Mouse (Mus musculus): ENCODE results near the gene Orm3.

Orm3 gene

DNA sequence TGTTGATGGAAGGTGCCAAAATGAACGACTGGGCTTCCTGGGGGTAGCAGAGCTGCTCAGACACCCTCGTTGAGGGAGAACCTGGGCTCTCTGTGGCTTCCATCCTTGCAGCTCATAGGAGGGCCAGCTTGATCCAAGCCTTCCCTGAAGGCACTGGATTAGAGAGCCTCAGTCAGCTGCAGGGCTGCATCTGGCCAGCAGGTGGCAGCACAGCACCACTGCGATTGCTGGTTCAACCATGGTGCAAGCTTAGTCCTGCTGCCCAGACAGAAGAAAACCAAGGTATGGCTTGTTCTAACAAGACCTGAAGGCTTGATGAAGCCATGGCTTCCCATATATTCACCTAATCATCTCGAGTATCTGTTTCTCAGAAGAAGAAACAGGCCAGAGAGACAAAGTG lies 12.6 kb downstream of the Orm3 start:
- peak; percentile 88 for DNase-seq (ENCODE audit: extremely low spot score, low spot score)

GRCm38 (mm10) chr4:63370897-63371296 lies 14.9 kb downstream of the Orm3 start:
- DNase-seq (ENCODE audit: extremely low spot score, low spot score): no peak

DNA sequence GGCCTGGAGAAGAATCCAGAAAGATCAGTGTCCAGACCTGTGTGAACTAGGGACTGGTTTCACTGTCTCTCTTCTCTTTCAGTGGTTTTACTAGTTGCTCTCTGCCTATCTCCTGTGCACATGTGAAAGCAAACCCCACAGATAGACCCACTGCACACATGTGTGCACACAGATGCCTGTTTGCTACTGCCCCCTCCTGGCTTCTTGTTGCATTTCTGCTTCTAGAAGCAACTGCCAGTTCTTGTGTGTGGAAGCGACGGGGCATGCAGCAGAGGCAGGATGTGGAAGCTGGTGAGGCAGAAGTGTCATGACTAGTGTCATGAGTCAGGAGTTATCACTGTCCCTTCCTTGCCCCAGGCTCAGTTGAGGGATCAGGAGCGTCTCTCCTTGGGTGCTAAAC lies 15.9 kb downstream of the Orm3 start:
- peak; percentile 32 for DNase-seq (ENCODE audit: extremely low spot score, low spot score)

DNA sequence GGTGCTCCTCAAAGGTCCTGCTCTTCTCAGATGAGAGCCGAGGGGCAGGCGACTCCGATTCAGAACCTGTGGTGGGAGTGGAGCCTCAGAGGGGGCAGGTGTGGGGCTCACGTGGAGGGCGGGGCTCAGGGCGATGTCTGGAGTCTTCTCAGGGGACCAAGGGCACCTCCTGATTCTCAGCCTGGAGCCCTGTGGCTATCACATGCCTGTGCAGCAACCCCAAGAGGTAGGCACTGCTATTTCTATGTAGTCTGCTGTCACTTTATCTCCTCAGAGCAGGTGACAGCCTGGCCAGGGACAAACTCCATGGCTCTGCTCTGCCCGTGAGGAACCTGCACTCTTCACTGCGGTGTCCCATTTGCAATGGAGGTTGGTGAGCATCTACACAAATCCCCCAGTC lies 17.4 kb downstream of the Orm3 start:
- no peak for DNase-seq (ENCODE audit: extremely low spot score, low spot score)

GRCm38 (mm10) chr4:63374331-63374730 lies 18.4 kb downstream of the Orm3 start:
- DNase-seq (ENCODE audit: extremely low spot score, low spot score): no peak

- no peak for DNase-seq (ENCODE audit: extremely low spot score, low spot score)
Observed at GRCm38 (mm10) chr4:63375367-63375766, 19.4 kb downstream of the Orm3 start.

GRCm38 (mm10) chr4:63377483-63377882 lies 21.5 kb downstream of the Orm3 start:
- DNase-seq (ENCODE audit: extremely low spot score, low spot score): no peak

DNA sequence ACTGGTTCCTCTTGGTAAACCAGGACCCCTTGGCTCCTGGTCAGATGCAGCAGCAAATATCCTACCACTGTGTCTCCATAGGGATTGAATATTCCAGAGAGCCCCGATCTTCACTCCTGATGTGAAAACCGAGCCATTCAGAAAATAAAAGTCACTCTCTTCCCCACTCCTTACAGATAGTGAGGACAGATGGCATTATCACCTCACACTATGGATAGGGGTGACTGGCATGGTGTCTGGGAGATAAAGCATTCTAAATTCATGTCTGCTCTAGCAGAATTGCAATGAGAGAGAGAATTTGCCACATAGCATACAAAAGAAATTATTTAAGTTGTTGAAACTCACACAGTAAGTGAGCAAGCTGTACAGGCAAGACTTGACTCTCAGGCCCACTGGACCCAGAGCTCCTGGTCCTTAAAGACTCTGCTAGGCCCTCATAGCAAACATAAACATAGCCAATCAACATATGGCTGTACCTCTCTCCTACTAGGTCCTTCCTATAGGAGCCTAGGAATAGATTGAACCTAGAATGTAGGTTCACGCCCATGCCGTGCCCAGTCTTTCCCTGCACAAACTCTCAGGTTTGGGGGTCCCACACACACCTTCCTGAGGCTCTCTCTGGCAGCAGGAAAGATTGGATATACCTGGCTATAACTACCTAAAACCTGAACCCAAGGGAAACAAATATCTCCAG lies 26.9 kb downstream of the Orm3 start:
- DNase-seq (ENCODE audit: extremely low spot score, low spot score): no peak

DNA sequence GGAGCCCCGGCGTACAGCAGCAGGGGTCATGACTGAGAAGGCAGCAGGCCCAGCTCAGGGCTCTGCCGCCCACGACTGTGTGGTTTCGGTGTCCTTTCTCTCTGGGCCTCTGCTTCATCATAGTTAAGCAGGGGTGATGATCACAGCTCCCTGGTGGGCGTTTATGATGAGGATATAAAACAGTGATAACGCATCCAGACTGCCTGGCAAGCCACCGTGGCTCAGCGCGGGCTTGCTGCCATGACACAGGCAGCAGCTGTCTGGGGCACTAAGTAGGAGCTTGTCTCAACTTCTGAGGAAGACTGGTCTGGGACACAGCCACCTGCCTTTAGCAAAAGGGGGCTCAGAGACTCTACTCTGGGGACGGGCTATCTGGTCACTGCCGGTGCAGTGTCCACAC lies 27.5 kb downstream of the Orm3 start:
- DNase-seq (ENCODE audit: extremely low spot score, low spot score): no peak

DNA sequence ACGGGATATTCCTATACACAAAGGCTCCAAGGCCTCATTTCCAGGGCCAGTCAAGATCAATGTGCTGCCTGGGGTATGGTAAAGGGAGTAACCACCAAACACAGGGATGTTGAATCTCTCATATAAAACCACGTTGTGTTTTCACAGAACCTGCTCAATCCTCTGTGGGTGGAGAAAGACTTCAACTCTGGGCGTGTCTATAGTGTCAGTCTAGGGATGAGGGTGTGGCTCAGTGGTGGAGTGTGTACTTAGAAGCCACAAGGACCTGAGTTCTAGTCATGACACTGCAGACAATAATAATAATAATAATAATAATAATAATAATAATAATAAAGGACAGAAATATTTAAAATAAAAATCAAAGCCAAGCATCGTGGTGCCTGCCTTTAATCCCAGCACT lies 28.3 kb downstream of the Orm3 start:
- DNase-seq (ENCODE audit: extremely low spot score, low spot score): no peak

DNA sequence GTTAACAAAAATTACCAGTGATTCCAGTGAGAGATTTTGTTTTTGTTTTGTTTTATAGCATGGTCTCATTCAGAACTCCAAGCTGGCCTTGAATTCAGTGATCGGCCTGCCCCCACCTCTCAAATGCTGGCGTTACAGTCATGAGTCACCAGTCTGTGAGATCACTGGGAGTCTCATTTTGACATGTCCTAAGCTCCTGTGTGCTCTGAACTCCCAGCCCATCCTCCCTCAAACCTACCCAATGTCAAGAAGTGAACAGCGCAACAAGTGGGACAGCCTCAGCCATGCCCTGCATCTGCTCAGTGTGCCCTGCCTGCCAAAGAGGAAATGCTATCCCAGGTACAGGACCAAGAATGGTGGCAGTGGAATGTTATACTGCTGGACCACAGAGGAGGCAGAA lies 29.3 kb downstream of the Orm3 start:
- no peak for DNase-seq (ENCODE audit: extremely low spot score, low spot score)

GRCm38 (mm10) chr4:63385784-63386183 lies 29.8 kb downstream of the Orm3 start:
- DNase-seq (ENCODE audit: extremely low spot score, low spot score): no peak

DNA sequence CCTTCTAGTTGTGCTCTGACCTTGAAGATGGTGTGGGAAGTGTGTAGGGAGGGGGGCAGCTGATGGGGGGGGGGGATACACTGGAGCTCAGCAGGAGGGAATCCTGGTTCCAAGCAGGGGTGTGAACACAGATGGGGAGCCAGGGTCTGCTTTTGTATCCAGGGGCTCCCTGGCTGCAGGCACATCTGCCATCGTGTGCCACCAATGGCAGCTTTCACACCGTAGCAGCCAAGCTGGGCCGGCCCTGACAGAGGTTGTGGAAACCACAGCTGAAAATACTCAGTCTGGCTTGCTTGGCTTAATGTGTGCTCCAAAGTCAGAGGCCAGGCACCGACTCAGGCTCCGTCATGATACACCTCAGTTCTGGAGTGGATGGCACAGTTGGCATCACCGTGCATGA lies 32.1 kb downstream of the Orm3 start:
- DNase-seq (ENCODE audit: extremely low spot score, low spot score): no peak

- DNase-seq (ENCODE audit: extremely low spot score, low spot score): no peak
Observed at GRCm38 (mm10) chr4:63389121-63389886, 33.3 kb downstream of the Orm3 start.

GRCm38 (mm10) chr4:63389887-63390528 lies 34.0 kb downstream of the Orm3 start:
- DNase-seq (ENCODE audit: extremely low spot score, low spot score): no peak

DNA sequence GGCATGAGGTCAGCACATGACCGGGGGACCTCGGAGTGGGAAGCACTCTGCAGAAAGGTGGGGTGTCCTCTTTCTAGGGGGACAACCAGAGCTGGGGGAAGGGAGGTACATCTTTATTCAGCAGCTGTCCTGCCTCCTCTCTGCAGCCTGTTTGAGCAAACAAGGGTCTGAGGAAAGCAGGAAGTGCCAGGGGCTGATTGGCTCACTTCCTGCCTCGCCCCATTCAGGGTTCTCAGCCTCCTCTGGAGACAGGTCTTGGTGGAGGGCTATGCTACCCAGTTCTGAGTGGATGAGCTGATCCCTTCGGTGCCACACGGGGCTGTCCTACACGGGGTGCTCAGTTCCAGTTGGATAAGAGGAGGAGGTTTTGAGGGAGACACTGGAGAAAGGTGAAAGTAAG lies 35.4 kb downstream of the Orm3 start:
- DNase-seq (ENCODE audit: extremely low spot score, low spot score): no peak

- DNase-seq (ENCODE audit: extremely low spot score, low spot score): no peak
Observed at GRCm38 (mm10) chr4:63397981-63398537, 42.1 kb downstream of the Orm3 start.

DNA sequence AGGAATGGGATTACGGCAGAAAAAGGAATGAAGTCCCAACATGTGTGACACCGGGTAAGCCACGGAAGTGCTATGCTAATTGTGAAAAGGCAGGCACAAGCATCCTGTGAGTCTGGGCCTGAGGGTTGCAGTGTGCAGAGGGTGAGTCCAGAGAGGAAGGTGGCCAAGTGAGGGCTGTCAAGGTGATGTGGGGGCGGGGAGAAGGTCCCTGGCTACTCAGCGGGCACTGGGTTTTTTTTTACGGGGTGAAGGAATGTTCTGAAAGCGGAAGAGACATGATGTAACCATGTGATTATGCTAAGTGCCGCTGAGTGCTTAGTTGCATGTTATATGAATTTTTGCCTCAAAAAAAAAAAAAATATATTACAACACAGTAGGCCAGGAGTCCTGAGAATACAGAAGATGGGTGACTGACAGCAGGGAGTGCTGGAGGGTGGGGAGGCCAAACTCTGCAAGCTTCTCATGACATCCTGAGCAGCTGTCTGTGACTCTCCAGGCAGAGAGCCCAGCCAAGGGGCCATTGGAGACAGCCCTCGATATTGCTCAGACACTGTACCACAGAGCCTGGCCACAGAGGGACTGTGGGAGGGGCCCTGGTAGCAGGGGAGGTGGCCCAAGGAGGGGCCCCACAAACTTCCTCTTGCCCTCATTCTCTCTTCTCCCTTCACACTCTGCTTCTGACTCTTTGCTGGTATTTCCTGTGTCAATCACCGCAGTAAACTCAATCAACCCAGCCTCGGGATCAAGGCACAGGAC lies 43.1 kb downstream of the Orm3 start:
- no peak for DNase-seq (ENCODE audit: extremely low spot score, low spot score)

GRCm38 (mm10) chr4:63399691-63400270 lies 43.8 kb downstream of the Orm3 start:
- DNase-seq (ENCODE audit: extremely low spot score, low spot score): no peak

DNA sequence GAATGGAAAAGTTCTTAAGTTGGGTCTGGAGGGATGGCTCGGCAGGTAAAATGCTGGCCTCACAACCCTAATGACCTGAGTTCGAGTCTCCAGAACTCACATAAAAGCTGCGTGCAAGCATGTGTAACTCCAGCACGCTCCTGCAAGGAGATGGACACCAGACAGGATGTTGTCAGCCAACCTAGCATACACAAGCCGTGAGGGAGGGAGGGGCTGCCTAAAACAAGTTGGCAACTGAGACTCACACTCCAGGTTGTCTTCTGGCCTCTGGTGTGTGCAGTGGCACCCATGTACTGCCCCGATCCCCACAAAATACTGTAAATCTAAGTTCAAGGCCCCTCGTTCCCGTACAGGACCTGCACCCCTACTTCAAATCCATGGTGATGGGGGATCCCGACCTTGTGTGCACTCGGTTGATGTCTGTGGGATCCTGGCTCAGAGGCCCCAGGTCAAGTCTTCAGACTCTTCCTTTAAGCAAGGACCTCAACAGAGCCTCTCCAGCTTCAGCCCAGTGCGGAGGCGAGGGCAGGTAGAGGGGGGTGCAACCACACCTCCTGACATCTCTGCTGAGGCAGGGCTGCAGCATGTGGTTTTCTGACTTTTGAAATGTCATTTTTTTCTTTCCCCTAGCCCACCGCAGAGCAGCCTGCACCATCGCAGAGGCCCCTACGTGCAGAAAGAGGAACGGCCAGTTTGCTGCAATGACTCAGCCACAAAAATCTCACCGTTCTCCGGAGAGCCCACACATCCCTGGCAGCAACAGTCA lies 44.8 kb downstream of the Orm3 start:
- DNase-seq (ENCODE audit: extremely low spot score, low spot score): no peak
